Mouse (Mus musculus) E14TG2a.4 (cell line): ENCODE data around the gene Immp2l.

Experiments
- CTCF ChIP-seq: conservative IDR thresholded peaks from 2 replicates; pipeline ENCODE4 v1.5.1; 2014; ENCODE audit warnings: low read length
- NANOG ChIP-seq: IDR thresholded peaks from 2 replicates; pipeline ENCODE4 v1.6.1; 2014; ENCODE audit warnings: borderline replicate concordance, low read length, mixed read lengths

DNA sequence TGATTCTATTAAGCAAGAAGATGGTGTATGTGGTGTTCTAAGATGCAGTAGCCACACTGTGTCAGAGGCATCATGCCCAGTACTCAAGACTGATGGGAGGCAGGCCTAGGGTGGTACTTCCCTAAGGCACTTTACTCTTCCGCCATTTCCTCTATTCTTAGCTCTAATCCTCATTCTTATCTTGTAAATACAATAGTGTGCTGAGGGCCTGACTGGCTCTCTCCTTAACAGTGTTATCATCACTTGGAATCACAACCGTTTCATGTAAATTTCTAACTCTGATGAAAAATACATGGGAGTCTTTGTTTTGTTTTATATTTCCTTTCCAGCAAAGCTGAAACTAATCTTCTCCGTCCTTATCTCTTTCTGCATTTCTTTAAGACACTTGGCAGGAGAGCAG lies 750.1 kb downstream of the Immp2l start:
- TF ChIP-seq CTCF (no peak), NANOG (no peak)
